Mouse (Mus musculus): ENCODE data around the gene Gm42417. TPM values are rescaled to one million over a fixed set of nuclear protein-coding genes. Genes with fewer than 3 reads are reported as not detected.

Gene Gm42417
- not detected in 2 replicates for polyA plus RNA-seq (2012; rRNA removed)

GRCm38 (mm10) chr1:36539186-36539585 is at the start of gene Gm42417:
Gene Gm42417 (minus strand): TSS chr1:36539429.
- Histone ChIP-seq H3K27me3 (ENCODE audit: control insufficient read depth, insufficient read depth, low read length) (no peaks in the 10 kb centered on the region), H3K36me3 (ENCODE audit: control insufficient read depth, insufficient read depth, low read length) (peaks cover 17% of the 10 kb centered on the region; the same call in 1 of the 2 replicates), H3K27ac (ENCODE audit: control insufficient read depth, insufficient read depth, low read length) (no peak within 1 kb of the TSS), H3K4me3 (ENCODE audit: control insufficient read depth, insufficient read depth, low read length) (no peak within 1 kb of the TSS), H3K4me1 (replicated peaks; ENCODE audit: control insufficient read depth, insufficient read depth, low read length) (peaks cover 9% of the 10 kb centered on the region)
- no peak for DNase-seq
- TF ChIP-seq POLR2A (IDR thresholded peaks at IDR 0.05; ENCODE audit: control insufficient read depth, extremely low read depth, insufficient read depth, low read length, poor library complexity) (no peak), CTCF (IDR thresholded peaks at IDR 0.05; ENCODE audit: borderline replicate concordance, control insufficient read depth, extremely low read depth, insufficient read depth, low read length, poor library complexity) (no peak)
- WGBS: 89% methylated on average over 9 of the region's 9 CpGs

- H3K4me1 ChIP-seq (replicated peaks; ENCODE audit: control insufficient read depth, insufficient read depth, low read length): peaks cover 44% of the 10 kb centered on the region
- TF ChIP-seq POLR2A (IDR thresholded peaks at IDR 0.05; ENCODE audit: control insufficient read depth, extremely low read depth, insufficient read depth, low read length, poor library complexity) (no peak), CTCF (IDR thresholded peaks at IDR 0.05; ENCODE audit: borderline replicate concordance, control insufficient read depth, extremely low read depth, insufficient read depth, low read length, poor library complexity) (no peak)
- DNase-seq: no peak
- no peak overlapping the region for H3K27ac ChIP-seq (ENCODE audit: control insufficient read depth, insufficient read depth, low read length)
- H3K4me3 ChIP-seq (ENCODE audit: control insufficient read depth, insufficient read depth, low read length): no peak overlapping the region
- 92% methylated on average over 6 of the region's 6 CpGs for WGBS
- no peaks in the 10 kb centered on the region for H3K36me3 ChIP-seq (ENCODE audit: control insufficient read depth, insufficient read depth, low read length)
- H3K27me3 ChIP-seq (ENCODE audit: control insufficient read depth, insufficient read depth, low read length): no peaks in the 10 kb centered on the region
Observed at GRCm38 (mm10) chr1:36587860-36588259, 48.6 kb upstream of the Gm42417 start.

GRCm38 (mm10) chr1:36586288-36586687 is 47.1 kb upstream of the Gm42417 start:
- no peaks in the 10 kb centered on the region for H3K36me3 ChIP-seq (ENCODE audit: control insufficient read depth, insufficient read depth, low read length)
- no peak overlapping the region for H3K4me3 ChIP-seq (ENCODE audit: control insufficient read depth, insufficient read depth, low read length)
- DNase-seq: no peak
- peaks cover 29% of the 10 kb centered on the region for H3K4me1 ChIP-seq (replicated peaks; ENCODE audit: control insufficient read depth, insufficient read depth, low read length)
- no peak for TF ChIP-seq POLR2A (IDR thresholded peaks at IDR 0.05; ENCODE audit: control insufficient read depth, extremely low read depth, insufficient read depth, low read length, poor library complexity)
- TF ChIP-seq CTCF (IDR thresholded peaks at IDR 0.05; ENCODE audit: borderline replicate concordance, control insufficient read depth, extremely low read depth, insufficient read depth, low read length, poor library complexity): no peak
- WGBS: 95% methylated on average over 4 of the region's 4 CpGs
- H3K27ac ChIP-seq (ENCODE audit: control insufficient read depth, insufficient read depth, low read length): no peak overlapping the region
- H3K27me3 ChIP-seq (ENCODE audit: control insufficient read depth, insufficient read depth, low read length): no peaks in the 10 kb centered on the region

GRCm38 (mm10) chr1:36583408-36584116 is 44.3 kb upstream of the Gm42417 start:
- TF ChIP-seq POLR2A (IDR thresholded peaks at IDR 0.05; ENCODE audit: control insufficient read depth, extremely low read depth, insufficient read depth, low read length, poor library complexity) (no peak), CTCF (IDR thresholded peaks at IDR 0.05; ENCODE audit: borderline replicate concordance, control insufficient read depth, extremely low read depth, insufficient read depth, low read length, poor library complexity) (no peak)
- DNase-seq: no peak
- Histone ChIP-seq H3K27me3 (ENCODE audit: control insufficient read depth, insufficient read depth, low read length) (no peaks in the 10 kb centered on the region), H3K4me1 (replicated peaks; ENCODE audit: control insufficient read depth, insufficient read depth, low read length) (peaks cover 21% of the 10 kb centered on the region), H3K36me3 (ENCODE audit: control insufficient read depth, insufficient read depth, low read length) (no peaks in the 10 kb centered on the region), H3K27ac (ENCODE audit: control insufficient read depth, insufficient read depth, low read length) (no peak overlapping the region), H3K4me3 (ENCODE audit: control insufficient read depth, insufficient read depth, low read length) (no peak overlapping the region)
- 90% methylated on average over 8 of the region's 8 CpGs for WGBS

GRCm38 (mm10) chr1:36582211-36582610 is 43.0 kb upstream of the Gm42417 start:
- no peak for DNase-seq
- no peak overlapping the region for H3K27ac ChIP-seq (ENCODE audit: control insufficient read depth, insufficient read depth, low read length)
- 87% methylated on average over 8 of the region's 8 CpGs for WGBS

GRCm38 (mm10) chr1:36581260-36581659 is 42.0 kb upstream of the Gm42417 start:
- Histone ChIP-seq H3K27me3 (ENCODE audit: control insufficient read depth, insufficient read depth, low read length) (no peaks in the 10 kb centered on the region), H3K27ac (ENCODE audit: control insufficient read depth, insufficient read depth, low read length) (no peak overlapping the region), H3K4me1 (replicated peaks; ENCODE audit: control insufficient read depth, insufficient read depth, low read length) (peaks cover 17% of the 10 kb centered on the region), H3K4me3 (ENCODE audit: control insufficient read depth, insufficient read depth, low read length) (no peak overlapping the region), H3K36me3 (ENCODE audit: control insufficient read depth, insufficient read depth, low read length) (no peaks in the 10 kb centered on the region)
- TF ChIP-seq CTCF (IDR thresholded peaks at IDR 0.05; ENCODE audit: borderline replicate concordance, control insufficient read depth, extremely low read depth, insufficient read depth, low read length, poor library complexity): no peak
- no peak for TF ChIP-seq POLR2A (IDR thresholded peaks at IDR 0.05; ENCODE audit: control insufficient read depth, extremely low read depth, insufficient read depth, low read length, poor library complexity)
- WGBS: 94% methylated on average over 5 of the region's 5 CpGs
- DNase-seq: no peak

More at GRCm38 (mm10) chr1:36582211-36582610, 43.0 kb upstream of the Gm42417 start:
- Histone ChIP-seq H3K4me1 (replicated peaks; ENCODE audit: control insufficient read depth, insufficient read depth, low read length) (peaks cover 17% of the 10 kb centered on the region), H3K4me3 (ENCODE audit: control insufficient read depth, insufficient read depth, low read length) (no peak overlapping the region), H3K36me3 (ENCODE audit: control insufficient read depth, insufficient read depth, low read length) (no peaks in the 10 kb centered on the region), H3K27me3 (ENCODE audit: control insufficient read depth, insufficient read depth, low read length) (no peaks in the 10 kb centered on the region)
- TF ChIP-seq CTCF (IDR thresholded peaks at IDR 0.05; ENCODE audit: borderline replicate concordance, control insufficient read depth, extremely low read depth, insufficient read depth, low read length, poor library complexity): no peak
